Mouse (Mus musculus) midbrain, embryonic 11.5 days (tissue): Measurements from ENCODE around the gene Olfr66. TPM values are rescaled to one million over a fixed set of nuclear protein-coding genes. Genes with fewer than 3 reads are reported as not detected.

Experiments used
- ATAC-seq: fragments of 200-750 bp; cut with Nextera tagmentation; 2 replicates; pipeline ENCODE4 v1.8.0; 2017; ENCODE audit warnings: moderate TSS enrichment, moderate library complexity; ENCODE audit not compliant: low FRiP score
- DNase-seq: peaks from one replicate; pipeline ENCODE4 v3.0.0; 2015; ENCODE audit warnings: low spot score; ENCODE audit errors: missing footprints
- H3K27ac ChIP-seq: fragments of 300-500 bp; sonication (generic); 2 replicates; pipeline ENCODE4 v1.5.1; 2014; ENCODE audit warnings: low read depth, low read length
- H3K27me3 ChIP-seq: fragments of 300-500 bp; sonication (generic); 2 replicates; pipeline ENCODE4 v1.6.1; 2014; ENCODE audit warnings: mild to moderate bottlenecking, low read length, moderate library complexity, mixed read lengths; ENCODE audit not compliant: control insufficient read depth, insufficient read depth
- H3K36me3 ChIP-seq: fragments of 300-500 bp; sonication (generic); 2 replicates; pipeline ENCODE4 v1.6.1; 2014; ENCODE audit warnings: mild to moderate bottlenecking, low read length, moderate library complexity, mixed read lengths; ENCODE audit not compliant: control insufficient read depth, insufficient read depth
- H3K4me1 ChIP-seq: fragments of 300-500 bp; sonication (generic); 2 replicates; pipeline ENCODE4 v1.6.1; 2014; ENCODE audit warnings: low read length; ENCODE audit not compliant: control insufficient read depth, insufficient read depth
- H3K4me2 ChIP-seq: fragments of 300-500 bp; sonication (generic); 2 replicates; pipeline ENCODE4 v1.6.1; 2014; ENCODE audit warnings: mild to moderate bottlenecking, moderate library complexity
- H3K4me3 ChIP-seq: fragments of 300-500 bp; sonication (generic); 2 replicates; pipeline ENCODE4 v1.5.1; 2014; ENCODE audit warnings: low read depth, low read length
- H3K9ac ChIP-seq: fragments of 300-500 bp; sonication (generic); 2 replicates; pipeline ENCODE4 v1.6.1; 2014; ENCODE audit warnings: low read length
- H3K9me3 ChIP-seq: fragments of 300-500 bp; sonication (generic); 2 replicates; pipeline ENCODE4 v1.6.1; 2016; ENCODE audit warnings: low read length; ENCODE audit not compliant: control insufficient read depth
- WGBS: fragments of 180-500 bp; shearing (Covaris S2); extraction: QIAGEN DNeasy Blood & Tissue Kit; methylation state at CpG from one replicate; pipeline ENCODE4 v1.1.7; 2014; 5-methylcytosine and 5-hydroxymethylcytosine counted together
- polyA plus RNA-seq: library from polyadenylated mRNA; unstranded; fragments of >200 nt; fragmentation: Nextera tagmentation; extraction: Ambion mirVana; gene quantifications from 2 replicates; pipeline ENCODE4 v1.2.1, GENCODE M21; 2014

Gene Olfr66
- polyA plus RNA-seq, 1 experiment from 2014 or later: not detected

DNA sequence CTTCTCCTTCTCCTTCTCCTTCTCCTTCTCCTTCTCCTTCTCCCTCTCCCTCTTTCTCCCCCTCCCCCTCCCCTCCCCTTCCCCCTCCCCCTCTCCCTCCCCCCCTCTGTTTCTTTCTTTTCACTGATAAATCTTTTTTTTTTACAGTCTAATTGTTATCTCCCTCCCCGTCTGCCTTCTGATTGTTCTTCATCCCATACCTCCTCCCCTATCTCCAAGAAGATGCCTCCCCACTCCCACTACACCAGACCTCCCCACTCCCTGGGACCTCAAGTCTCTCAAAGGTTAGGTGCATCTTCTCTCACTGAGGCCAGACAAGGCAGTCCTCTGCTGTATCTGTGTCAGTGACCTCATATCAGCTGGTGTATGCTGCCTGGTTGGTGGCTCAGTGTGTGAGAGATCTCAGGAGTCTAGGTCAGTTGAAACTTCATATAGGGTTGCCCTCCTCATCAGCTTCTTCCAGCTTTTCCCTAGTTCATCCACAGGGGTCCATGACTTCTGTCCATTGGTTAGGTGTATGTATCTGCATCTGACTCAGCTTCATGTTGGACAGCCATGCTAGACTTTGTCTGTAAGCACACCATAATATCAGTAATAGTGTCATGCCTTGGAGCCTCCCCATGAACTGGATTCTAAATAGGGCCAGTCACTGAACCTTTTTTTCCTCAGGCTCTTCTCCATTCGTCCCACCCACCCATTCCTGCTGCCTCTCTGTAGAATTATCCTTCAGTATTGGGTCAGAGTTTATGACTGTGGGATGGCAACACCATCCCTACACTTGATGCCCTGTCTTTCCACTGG lies 41.3 kb downstream of the Olfr66 start:
- Histone ChIP-seq H3K4me3 (no peak overlapping the region), H3K36me3 (no peaks in the 10 kb centered on the region), H3K27me3 (no peaks in the 10 kb centered on the region), H3K4me1 (no peaks in the 10 kb centered on the region), H3K9me3 (no peaks in the 10 kb centered on the region), H3K4me2 (no peak overlapping the region), H3K27ac (no peak overlapping the region), H3K9ac (no peak overlapping the region)
- DNase-seq: no peak
- no peak for ATAC-seq
- 40% methylated on average over 1 of the region's 2 CpGs for WGBS

DNA sequence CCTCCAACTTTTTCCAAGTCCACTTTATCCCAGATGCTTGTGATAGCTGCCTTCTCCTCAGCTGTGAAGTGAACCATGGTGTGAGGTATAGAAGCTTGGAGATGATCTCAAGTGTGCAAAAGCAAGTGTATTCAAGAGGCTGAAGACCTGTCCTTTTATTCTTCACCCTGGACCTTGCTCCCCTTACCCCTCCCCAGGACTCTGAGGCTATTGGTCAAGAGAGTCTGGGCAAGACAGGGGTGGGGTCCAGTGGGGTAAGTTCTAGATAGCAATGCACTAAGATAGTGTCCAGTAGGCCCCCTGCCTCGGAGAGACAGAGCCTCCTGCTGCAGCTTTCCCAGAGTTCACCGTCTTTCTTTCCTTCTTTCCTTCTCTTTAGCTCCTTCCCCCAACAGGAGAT lies 43.0 kb downstream of the Olfr66 start, which contains the start of gene Hbb-bh1:
Gene Hbb-bh1, minus strand, starts transcription at position 131 of the 400 bp plus-strand sequence.
- no peaks in the 10 kb centered on the region for H3K27me3 ChIP-seq
- H3K9me3 ChIP-seq: no peaks in the 10 kb centered on the region
- no peak within 1 kb of the TSS for H3K9ac ChIP-seq
- no peak within 1 kb of the TSS for H3K4me2 ChIP-seq
- H3K4me1 ChIP-seq: no peaks in the 10 kb centered on the region
- H3K27ac ChIP-seq: no peak within 1 kb of the TSS
- 79% methylated on average over 2 of the region's 2 CpGs for WGBS
- H3K4me3 ChIP-seq: no peak within 1 kb of the TSS
- no peaks in the 10 kb centered on the region for H3K36me3 ChIP-seq
- no peak for ATAC-seq
- no peak for DNase-seq

DNA sequence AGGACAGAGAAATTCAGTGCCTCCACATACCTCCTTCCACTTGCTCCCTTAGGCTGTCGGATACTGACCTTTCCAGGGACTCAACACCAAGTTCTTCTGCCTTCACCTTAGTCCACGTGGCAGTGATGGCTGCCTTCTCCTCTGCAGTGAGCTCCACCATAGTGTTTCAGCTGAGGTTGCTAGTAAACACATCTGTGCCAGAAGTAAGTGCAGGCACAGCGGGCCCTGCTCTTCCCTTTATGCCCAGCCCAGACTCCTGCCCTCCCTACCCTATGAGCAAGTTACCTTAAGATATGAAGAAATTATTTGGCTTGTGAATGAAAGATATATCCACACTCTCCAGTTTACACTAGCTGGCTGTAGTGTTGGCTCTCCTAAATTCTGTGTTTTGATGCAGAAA lies 45.8 kb downstream of the Olfr66 start, which contains the start of gene Hbb-bh2:
Gene Hbb-bh2, minus strand, starts transcription at position 253 of the 400 bp plus-strand sequence.
- H3K36me3 ChIP-seq: no peaks in the 10 kb centered on the region
- H3K27me3 ChIP-seq: no peaks in the 10 kb centered on the region
- no peaks in the 10 kb centered on the region for H3K4me1 ChIP-seq
- H3K27ac ChIP-seq: no peak within 1 kb of the TSS
- no peak for ATAC-seq
- no peak within 1 kb of the TSS for H3K9ac ChIP-seq
- WGBS: 77% methylated on average over 3 of the region's 3 CpGs
- H3K4me3 ChIP-seq: no peak within 1 kb of the TSS
- H3K9me3 ChIP-seq: no peaks in the 10 kb centered on the region
- no peak for DNase-seq
- no peak within 1 kb of the TSS for H3K4me2 ChIP-seq

Other genes with a start within 250 kb of the Olfr66 start
- gene Olfr622, start 243.6 kb downstream of the Olfr66 start, polyA plus RNA-seq: not detected in 2 replicates
- gene Olfr623, start 222.6 kb downstream of the Olfr66 start, polyA plus RNA-seq: not detected in 2 replicates
- gene Olfr624, start 215.1 kb downstream of the Olfr66 start, polyA plus RNA-seq: 0.03 and 0.04 TPM in 2 replicates
- gene Olfr625-ps1, start 203.5 kb downstream of the Olfr66 start, polyA plus RNA-seq: not detected in 2 replicates
- gene Olfr243, start 171.6 kb downstream of the Olfr66 start, polyA plus RNA-seq: not detected in 2 replicates
- not detected in 2 replicates for gene Olfr628, start 155.9 kb downstream of the Olfr66 start, polyA plus RNA-seq
- gene Olfr629, start 141.3 kb downstream of the Olfr66 start, polyA plus RNA-seq: not detected in 2 replicates
- gene Olfr630, start 128.9 kb downstream of the Olfr66 start, polyA plus RNA-seq: not detected in 2 replicates
- gene Olfr69, start 114.7 kb downstream of the Olfr66 start, polyA plus RNA-seq: not detected in 2 replicates
- gene Olfr68, start 106.6 kb downstream of the Olfr66 start, polyA plus RNA-seq: not detected in 2 replicates
- gene Olfr67, start 94.4 kb downstream of the Olfr66 start, polyA plus RNA-seq: not detected in 2 replicates
- gene Hbb-bt, start 72.3 kb downstream of the Olfr66 start, polyA plus RNA-seq: 767 and 794 TPM in 2 replicates
- 259 and 279 TPM in 2 replicates for gene Hbb-bs, start 58.2 kb downstream of the Olfr66 start, polyA plus RNA-seq
- not detected in 2 replicates for gene Hbb-bh2, start 45.7 kb downstream of the Olfr66 start, polyA plus RNA-seq
- 2,751 and 2,795 TPM in 2 replicates for gene Hbb-bh1, start 43.1 kb downstream of the Olfr66 start, polyA plus RNA-seq
- 11,345 and 11,485 TPM in 2 replicates for gene Hbb-y, start 33.0 kb downstream of the Olfr66 start, polyA plus RNA-seq
- gene Olfr64, start 8.2 kb upstream of the Olfr66 start, polyA plus RNA-seq: not detected in 2 replicates
- not detected in 2 replicates for gene Olfr65, start 17.2 kb upstream of the Olfr66 start, polyA plus RNA-seq
- not detected in 2 replicates for gene Olfr631, start 42.6 kb upstream of the Olfr66 start, polyA plus RNA-seq
- not detected in 2 replicates for gene Olfr632, start 48.1 kb upstream of the Olfr66 start, polyA plus RNA-seq
- gene Olfr633, start 58.2 kb upstream of the Olfr66 start, polyA plus RNA-seq: not detected in 2 replicates
- 0.01 and 0.03 TPM in 2 replicates for gene Olfr635, start 84.9 kb upstream of the Olfr66 start, polyA plus RNA-seq
- gene Olfr638, start 112.5 kb upstream of the Olfr66 start, polyA plus RNA-seq: not detected in 2 replicates
- gene Olfr639, start 131.1 kb upstream of the Olfr66 start, polyA plus RNA-seq: not detected in 2 replicates
- not detected in 2 replicates for gene Olfr640, start 139.3 kb upstream of the Olfr66 start, polyA plus RNA-seq
- not detected in 2 replicates for gene Olfr641, start 149.2 kb upstream of the Olfr66 start, polyA plus RNA-seq
- gene Olfr642, start 166.4 kb upstream of the Olfr66 start, polyA plus RNA-seq: not detected in 2 replicates
- not detected in 2 replicates for gene 4930516K23Rik, start 175.2 kb upstream of the Olfr66 start, polyA plus RNA-seq
- gene Olfr644, start 185.6 kb upstream of the Olfr66 start, polyA plus RNA-seq: not detected in 2 replicates
- gene Olfr645, start 199.2 kb upstream of the Olfr66 start, polyA plus RNA-seq: not detected in 2 replicates
- not detected in 2 replicates for gene Olfr646, start 218.6 kb upstream of the Olfr66 start, polyA plus RNA-seq
- not detected in 2 replicates for gene Ubqln5, start 243.6 kb upstream of the Olfr66 start, polyA plus RNA-seq